Mouse (Mus musculus) gastrocnemius, adult 18-20 months (tissue): ENCODE results near the gene Qprt. TPM values are rescaled to one million over a fixed set of nuclear protein-coding genes. Genes with fewer than 3 reads are reported as not detected.

Experiments
- DNase-seq: peaks from one replicate; pipeline ENCODE4 v3.0.0; 2021; ENCODE audit warnings: low spot score
- long read RNA-seq, 2 experiments: library from polyadenylated mRNA; stranded (forward); transcript quantifications; one replicate each; pipeline ENCODE4 v2.0.0; 2021
- total RNA-seq, 2 experiments: library from RNA; stranded (reverse); gene quantifications; 2 replicates each; pipeline ENCODE4 v1.2.3; 2021

Qprt gene
- under 1 TPM; 0.37 to 0.55 TPM for total RNA-seq
- long read RNA-seq, experiment 1 = 0 reads
- long read RNA-seq, experiment 2 = 0 reads

GRCm38 (mm10) chr7:127121911-127122270 lies at the start of gene Qprt:
Gene Qprt (minus strand): TSS chr7:127122226.
- DNase-seq = no peak

- no peak for DNase-seq
Measured at GRCm38 (mm10) chr7:127166501-127166900, 44.5 kb upstream of the Qprt start.

- no peak for DNase-seq
Measured at GRCm38 (mm10) chr7:127165607-127166493, 43.8 kb upstream of the Qprt start.

- DNase-seq = no peak
Measured at GRCm38 (mm10) chr7:127164002-127164401, 42.0 kb upstream of the Qprt start.

GRCm38 (mm10) chr7:127162546-127162945 lies 40.5 kb upstream of the Qprt start:
- DNase-seq = no peak

- DNase-seq = no peak
Measured at GRCm38 (mm10) chr7:127157548-127157947, 35.5 kb upstream of the Qprt start.

GRCm38 (mm10) chr7:127153477-127153876 lies 31.5 kb upstream of the Qprt start:
- no peak for DNase-seq

- DNase-seq = no peak
Measured at GRCm38 (mm10) chr7:127152464-127152863, 30.4 kb upstream of the Qprt start.

- no peak for DNase-seq
Measured at GRCm38 (mm10) chr7:127147901-127148300, 25.9 kb upstream of the Qprt start.

- no peak for DNase-seq
Measured at GRCm38 (mm10) chr7:127146267-127146603, 24.2 kb upstream of the Qprt start.

- DNase-seq = no peak
Measured at GRCm38 (mm10) chr7:127145387-127146266, 23.6 kb upstream of the Qprt start.

GRCm38 (mm10) chr7:127144412-127144811 lies 22.4 kb upstream of the Qprt start:
- no peak for DNase-seq

GRCm38 (mm10) chr7:127142666-127143065 lies 20.6 kb upstream of the Qprt start:
- DNase-seq = no peak

GRCm38 (mm10) chr7:127142214-127142613 lies 20.2 kb upstream of the Qprt start:
- no peak for DNase-seq

- DNase-seq = no peak
Measured at GRCm38 (mm10) chr7:127140623-127141404, 18.8 kb upstream of the Qprt start.

- no peak for DNase-seq
Measured at GRCm38 (mm10) chr7:127139562-127139961, 17.5 kb upstream of the Qprt start.

- DNase-seq = no peak
Measured at GRCm38 (mm10) chr7:127139100-127139499, 17.1 kb upstream of the Qprt start.

GRCm38 (mm10) chr7:127137262-127138017 lies 15.4 kb upstream of the Qprt start, which contains the start of gene Spn:
Gene Spn (minus strand): TSS chr7:127137823.
- DNase-seq = no peak

GRCm38 (mm10) chr7:127136181-127137071 lies 14.4 kb upstream of the Qprt start:
- DNase-seq = no peak
